Mouse (Mus musculus) forebrain, postnatal 0 days (tissue): ENCODE measurements around the gene Dnajc1. TPM values are rescaled to one million over a fixed set of nuclear protein-coding genes. Genes with fewer than 3 reads are reported as not detected.

Experiments used
- ATAC-seq: fragments of 200-750 bp; cut with Nextera tagmentation; 2 replicates; pipeline ENCODE4 v1.8.0; 2017; ENCODE audit warnings: mild to moderate bottlenecking, moderate library complexity
- DNase-seq: peaks from one replicate; pipeline ENCODE4 v3.0.0-alpha.2; 2015
- H3K27ac ChIP-seq: fragments of 300-500 bp; sonication (generic); 2 replicates; pipeline ENCODE4 v1.5.1; 2014; ENCODE audit warnings: low read depth, mild to moderate bottlenecking, antibody characterized with exemption, low read length, moderate library complexity, mixed read lengths
- H3K27me3 ChIP-seq: fragments of 300-500 bp; sonication (generic); 2 replicates; pipeline ENCODE4 v1.6.1; 2014; ENCODE audit warnings: mild to moderate bottlenecking, low read length, mixed read lengths; ENCODE audit not compliant: insufficient read depth
- H3K36me3 ChIP-seq: fragments of 300-500 bp; sonication (generic); 2 replicates; pipeline ENCODE4 v1.6.1; 2014; ENCODE audit warnings: mild to moderate bottlenecking, moderate library complexity; ENCODE audit not compliant: insufficient read depth
- H3K4me1 ChIP-seq: fragments of 300-500 bp; sonication (generic); 2 replicates; pipeline ENCODE4 v1.6.1; 2014; ENCODE audit warnings: antibody characterized with exemption; ENCODE audit not compliant: insufficient read depth
- H3K4me2 ChIP-seq: fragments of 300-500 bp; sonication (generic); 2 replicates; pipeline ENCODE4 v1.6.1; 2014; ENCODE audit warnings: low read depth, mild to moderate bottlenecking, moderate library complexity
- H3K4me3 ChIP-seq: fragments of 300-500 bp; sonication (generic); 2 replicates; pipeline ENCODE4 v1.5.1; 2014; ENCODE audit warnings: low read depth, low read length, mixed read lengths
- H3K9ac ChIP-seq: fragments of 300-500 bp; sonication (generic); 2 replicates; pipeline ENCODE4 v1.6.1; 2014; ENCODE audit warnings: mild to moderate bottlenecking
- H3K9me3 ChIP-seq: fragments of 300-500 bp; sonication (generic); 2 replicates; pipeline ENCODE4 v1.6.1; 2016; ENCODE audit warnings: low read length
- CTCF ChIP-seq: sonication (generic); IDR thresholded peaks from 2 replicates; pipeline ENCODE4 v1.5.1; 2016; ENCODE audit warnings: antibody characterized with exemption, control low read depth, low read depth
- WGBS: fragments of 180-500 bp; shearing (Covaris S2); extraction: QIAGEN DNeasy Blood & Tissue Kit; methylation state at CpG from one replicate; pipeline ENCODE4 v1.1.7; 2014; 5-methylcytosine and 5-hydroxymethylcytosine counted together
- polyA plus RNA-seq: library from polyadenylated mRNA; unstranded; fragments of >200 nt; fragmentation: Nextera tagmentation; extraction: Ambion mirVana; gene quantifications from 2 replicates; pipeline ENCODE4 v1.2.1, GENCODE M21; 2015
- total RNA-seq: library from RNA; depleted of rRNA; stranded (reverse); fragments of >200 nt; gene quantifications from 2 replicates; pipeline ENCODE4 v1.2.3, GENCODE M21; 2014

Dnajc1 gene
- total and polyA plus RNA-seq, 2 experiments from 2014 or later = 15.7 to 18.7 TPM

- no peak for ATAC-seq
- TF ChIP-seq CTCF = no peak
- no peak overlapping the region for H3K27ac ChIP-seq
- H3K36me3 ChIP-seq = no peaks in the 10 kb centered on the region
- H3K4me1 ChIP-seq = no peaks in the 10 kb centered on the region
- no peaks in the 10 kb centered on the region for H3K9me3 ChIP-seq
- H3K4me3 ChIP-seq = no peak overlapping the region
- no peaks in the 10 kb centered on the region for H3K27me3 ChIP-seq
- no peak for DNase-seq
- H3K4me2 ChIP-seq = no peak overlapping the region
- WGBS = 91% methylated on average over 3 of the region's 3 CpGs
- no peak overlapping the region for H3K9ac ChIP-seq
These were observed 91.7 kb downstream of the Dnajc1 start for GRCm38 (mm10) chr2:18300949-18301348.

GRCm38 (mm10) chr2:18285175-18285574, 107.5 kb downstream of the Dnajc1 start:
- Histone ChIP-seq H3K27ac (no peak overlapping the region), H3K27me3 (no peaks in the 10 kb centered on the region), H3K36me3 (peaks cover 10% of the 10 kb centered on the region), H3K9ac (no peak overlapping the region), H3K4me1 (no peaks in the 10 kb centered on the region), H3K4me3 (no peak overlapping the region), H3K9me3 (no peaks in the 10 kb centered on the region), H3K4me2 (no peak overlapping the region)
- WGBS = 96% methylated on average over 6 of the region's 6 CpGs
- ATAC-seq (no peak), DNase-seq (no peak)
- TF ChIP-seq CTCF = peak; percentile 21; the same call in 1 of the 2 replicates

- TF ChIP-seq CTCF = no peak
These were observed 126.9 kb downstream of the Dnajc1 start for GRCm38 (mm10) chr2:18265736-18266135.

DNA sequence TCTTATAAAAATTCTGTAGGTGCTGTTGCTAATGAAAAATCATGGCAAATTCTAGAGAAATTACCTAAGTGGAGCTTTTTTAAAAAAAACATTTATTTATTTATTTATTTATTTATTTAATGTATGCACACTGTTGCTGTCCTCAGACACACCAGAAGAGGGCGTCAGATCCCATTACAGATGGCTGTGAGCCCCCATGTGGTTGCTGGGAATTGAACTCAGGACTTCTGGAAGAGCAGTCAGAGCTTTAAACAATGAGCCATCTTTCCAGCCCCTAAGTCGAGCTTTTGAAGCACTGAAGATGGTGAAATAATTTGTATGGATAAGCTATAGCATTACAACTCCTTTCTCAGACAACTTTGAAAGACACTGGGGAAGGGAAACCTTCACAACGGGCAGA, 128.1 kb downstream of the Dnajc1 start:
- DNase-seq (no peak), ATAC-seq (no peak)
- no peak overlapping the region for H3K9ac ChIP-seq
- no peaks in the 10 kb centered on the region for H3K9me3 ChIP-seq
- no peak for TF ChIP-seq CTCF
- H3K4me1 ChIP-seq = no peaks in the 10 kb centered on the region
- no peak overlapping the region for H3K4me3 ChIP-seq
- no peaks in the 10 kb centered on the region for H3K27me3 ChIP-seq
- WGBS = 84% methylated on average over 3 of the region's 3 CpGs
- H3K27ac ChIP-seq = no peak overlapping the region
- no peaks in the 10 kb centered on the region for H3K36me3 ChIP-seq
- no peak overlapping the region for H3K4me2 ChIP-seq

More at GRCm38 (mm10) chr2:18265736-18266135, 126.9 kb downstream of the Dnajc1 start:
- Histone ChIP-seq H3K4me1 (no peaks in the 10 kb centered on the region), H3K9ac (no peak overlapping the region), H3K4me3 (no peak overlapping the region), H3K9me3 (no peaks in the 10 kb centered on the region), H3K4me2 (no peak overlapping the region), H3K27ac (no peak overlapping the region), H3K27me3 (no peaks in the 10 kb centered on the region), H3K36me3 (no peaks in the 10 kb centered on the region)
- DNase-seq (no peak), ATAC-seq (no peak)
- 100% methylated on average over 1 of the region's 1 CpGs for WGBS

DNA sequence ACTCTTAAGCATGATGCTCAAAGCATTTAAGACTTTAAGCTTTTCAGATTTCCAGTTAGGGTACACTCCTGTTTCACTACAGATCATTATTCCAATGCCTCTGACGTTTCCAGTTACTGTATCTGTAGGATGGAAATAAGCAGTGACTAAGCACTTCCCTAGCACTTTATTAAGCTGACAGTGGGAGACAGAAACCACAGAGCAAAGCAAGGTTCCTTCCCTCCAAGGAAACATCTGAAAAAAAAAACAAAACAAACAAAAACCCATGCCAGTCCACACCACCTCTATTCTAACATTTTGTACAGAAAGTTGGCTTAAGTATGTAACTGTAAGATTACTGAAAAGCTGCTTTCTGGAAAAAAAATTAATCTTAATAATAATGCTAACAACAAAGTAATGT, 130.3 kb downstream of the Dnajc1 start:
- no peak overlapping the region for H3K4me2 ChIP-seq
- WGBS = 17% methylated on average over 1 of the region's 1 CpGs
- DNase-seq (no peak), ATAC-seq (no peak)
- no peaks in the 10 kb centered on the region for H3K36me3 ChIP-seq
- H3K4me1 ChIP-seq = no peaks in the 10 kb centered on the region
- H3K27ac ChIP-seq = no peak overlapping the region
- no peak overlapping the region for H3K9ac ChIP-seq
- no peak for TF ChIP-seq CTCF
- H3K27me3 ChIP-seq = no peaks in the 10 kb centered on the region
- H3K9me3 ChIP-seq = no peaks in the 10 kb centered on the region
- H3K4me3 ChIP-seq = no peak overlapping the region

DNA sequence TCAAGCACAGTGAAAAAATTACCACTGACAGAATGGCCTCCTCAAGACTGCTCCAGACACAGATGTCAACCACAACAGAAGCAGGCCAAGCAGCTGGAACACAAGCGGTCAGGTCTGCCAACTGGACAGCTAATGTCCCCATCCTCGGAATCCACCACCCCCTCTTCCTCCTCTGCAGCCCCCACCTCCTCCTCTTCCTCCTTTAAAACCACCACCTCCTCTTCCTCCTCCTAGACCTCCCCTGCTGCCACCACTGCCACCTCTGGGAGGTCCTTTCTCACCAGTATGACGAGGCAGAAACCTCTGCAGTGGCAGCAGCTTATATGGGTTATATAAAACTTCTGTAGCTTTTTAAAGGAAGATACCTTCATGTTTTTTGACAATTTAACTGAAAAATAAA, 143.4 kb downstream of the Dnajc1 start:
- ATAC-seq (no peak), DNase-seq (no peak)
- Histone ChIP-seq H3K9me3 (no peaks in the 10 kb centered on the region), H3K9ac (no peak overlapping the region), H3K27me3 (no peaks in the 10 kb centered on the region), H3K4me2 (no peak overlapping the region), H3K4me1 (no peaks in the 10 kb centered on the region), H3K27ac (no peak overlapping the region), H3K4me3 (no peak overlapping the region), H3K36me3 (peaks cover 5% of the 10 kb centered on the region; the same call in 1 of the 2 replicates)
- TF ChIP-seq CTCF = no peak
- WGBS = 93% methylated on average over 3 of the region's 3 CpGs

DNA sequence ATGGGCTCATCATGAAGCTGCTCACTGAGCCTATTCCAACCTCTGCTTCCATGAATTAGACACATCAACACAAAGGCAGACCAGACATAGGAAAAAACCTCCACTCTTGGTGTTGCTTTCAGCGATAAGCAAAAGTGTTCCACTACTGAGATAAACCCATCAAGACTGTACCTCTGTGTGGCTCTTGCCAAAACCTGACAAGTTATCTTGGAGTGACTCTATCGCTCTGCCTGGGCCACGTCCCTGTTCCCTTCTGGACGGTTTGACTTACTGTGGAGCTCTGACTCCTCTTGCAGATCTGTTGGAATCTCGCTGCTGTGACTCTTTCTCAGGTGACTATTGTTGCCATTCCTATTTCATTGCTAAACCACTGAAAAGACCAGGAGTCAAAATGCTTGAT, 157.1 kb downstream of the Dnajc1 start:
- H3K9ac ChIP-seq = no peak overlapping the region
- H3K4me2 ChIP-seq = no peak overlapping the region
- no peaks in the 10 kb centered on the region for H3K4me1 ChIP-seq
- no peaks in the 10 kb centered on the region for H3K36me3 ChIP-seq
- no peak overlapping the region for H3K4me3 ChIP-seq
- TF ChIP-seq CTCF = no peak
- 94% methylated on average over 5 of the region's 5 CpGs for WGBS
- H3K27me3 ChIP-seq = no peaks in the 10 kb centered on the region
- no peak for ATAC-seq
- no peak for DNase-seq
- no peaks in the 10 kb centered on the region for H3K9me3 ChIP-seq
- no peak overlapping the region for H3K27ac ChIP-seq
